Mouse (Mus musculus) forebrain, embryonic 15.5 days (tissue): Measurements from ENCODE around the gene Fam136a. TPM values are rescaled to one million over a fixed set of nuclear protein-coding genes. Genes with fewer than 3 reads are reported as not detected.
"Not testable (repeated sequence)": the region's sequence is repeated elsewhere in the genome, so short reads cannot be mapped to it uniquely, and the experiment has no call there.

Experiments
- ATAC-seq: fragments of 200-750 bp; cut with Nextera tagmentation; replicated peaks from 2 replicates; pipeline ENCODE4 v1.8.0; 2017; ENCODE audit warnings: mild to moderate bottlenecking, moderate TSS enrichment, moderate library complexity
- H3K27ac ChIP-seq: fragments of 300-500 bp; sonication (generic); replicated peaks from 2 replicates; pipeline ENCODE4 v1.5.1; 2015; ENCODE audit warnings: mild to moderate bottlenecking, inconsistent platforms
- H3K27me3 ChIP-seq: fragments of 300-500 bp; sonication (generic); 2 replicates; pipeline ENCODE4 v1.6.1; 2015; ENCODE audit warnings: inconsistent platforms
- H3K36me3 ChIP-seq: fragments of 300-500 bp; sonication (generic); 2 replicates; pipeline ENCODE4 v1.6.1; 2015; ENCODE audit warnings: mild to moderate bottlenecking, inconsistent platforms
- H3K4me1 ChIP-seq: fragments of 300-500 bp; sonication (generic); 2 replicates; pipeline ENCODE4 v1.6.1; 2015; ENCODE audit warnings: inconsistent platforms
- H3K4me2 ChIP-seq: fragments of 300-500 bp; sonication (generic); replicated peaks from 2 replicates; pipeline ENCODE4 v1.6.1; 2015; ENCODE audit warnings: mild to moderate bottlenecking, inconsistent platforms
- H3K4me3 ChIP-seq: fragments of 300-500 bp; sonication (generic); 2 replicates; pipeline ENCODE4 v1.5.1; 2015; ENCODE audit warnings: mild to moderate bottlenecking, inconsistent platforms
- H3K9ac ChIP-seq: fragments of 300-500 bp; sonication (generic); replicated peaks from 2 replicates; pipeline ENCODE4 v1.6.1; 2015; ENCODE audit warnings: mild to moderate bottlenecking, inconsistent platforms
- H3K9me3 ChIP-seq: fragments of 300-500 bp; sonication (generic); 2 replicates; pipeline ENCODE4 v1.6.1; 2016; ENCODE audit warnings: inconsistent platforms
- WGBS: fragments of 180-500 bp; shearing (Covaris S2); methylation state at CpG from one replicate; pipeline ENCODE4 v1.1.7; 2015; ENCODE audit warnings: mixed read lengths; 5-methylcytosine and 5-hydroxymethylcytosine counted together
- polyA plus RNA-seq: library from polyadenylated mRNA; unstranded; fragments of >200 nt; fragmentation: Nextera tagmentation; extraction: Ambion mirVana; gene quantifications from 2 replicates; pipeline ENCODE4 v1.2.1, GENCODE M21; 2015

Fam136a gene
- polyA plus RNA-seq, 1 experiment from 2014 or later, result 123 TPM

DNA sequence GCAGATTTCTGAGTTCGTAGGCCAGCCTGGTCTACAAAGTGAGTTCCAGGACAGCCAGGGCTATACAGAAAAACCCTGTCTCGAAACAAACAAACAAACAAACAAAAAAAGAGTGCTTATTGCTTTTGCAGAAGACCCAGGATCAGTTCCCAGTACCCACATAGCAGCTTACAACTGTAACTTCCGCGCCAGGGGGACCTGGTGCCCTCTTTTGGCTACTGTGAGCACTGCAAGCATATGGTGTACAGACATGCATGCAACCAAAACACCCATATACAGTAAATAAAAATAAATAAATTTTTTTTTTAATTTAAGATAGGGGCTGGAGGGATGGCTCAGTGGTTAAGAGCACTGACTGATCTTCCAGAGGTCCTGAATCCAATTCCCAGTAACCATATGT lies 29.1 kb upstream of the Fam136a start:
- not testable (repeated sequence) for H3K9ac ChIP-seq, H3K27me3 ChIP-seq, H3K36me3 ChIP-seq, H3K27ac ChIP-seq, H3K4me1 ChIP-seq, H3K9me3 ChIP-seq, H3K4me2 ChIP-seq, H3K4me3 ChIP-seq, ATAC-seq
- WGBS, result 87% methylated on average over 4 of the region's 4 CpGs

DNA sequence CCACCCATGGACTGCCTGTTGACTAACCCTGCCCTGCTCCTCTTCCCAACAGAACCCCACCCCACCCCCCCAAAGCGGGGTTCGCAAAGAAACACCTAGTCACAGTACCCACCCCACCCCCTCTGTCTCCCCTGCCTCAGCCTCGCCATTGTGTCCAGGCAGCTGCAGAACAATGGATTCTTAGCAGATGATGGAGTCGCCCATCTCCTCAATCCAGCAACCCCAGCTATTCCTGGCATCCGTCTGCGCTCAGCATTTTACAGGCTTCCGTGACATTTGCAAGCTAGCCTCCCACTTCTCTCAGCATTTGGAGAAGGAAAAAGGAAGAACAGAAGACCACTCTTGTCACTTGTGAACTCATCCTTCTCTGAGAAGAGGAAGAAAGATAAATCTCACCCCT lies 21.8 kb upstream of the Fam136a start:
- no peak overlapping the region for H3K4me2 ChIP-seq
- no peaks in the 10 kb centered on the region for H3K4me1 ChIP-seq
- 14% methylated on average over 7 of the region's 7 CpGs for WGBS
- H3K27me3 ChIP-seq, result no peaks in the 10 kb centered on the region
- H3K36me3 ChIP-seq, result no peaks in the 10 kb centered on the region
- no peak for ATAC-seq
- H3K9ac ChIP-seq, result no peak overlapping the region
- H3K9me3 ChIP-seq, result no peaks in the 10 kb centered on the region
- H3K27ac ChIP-seq, result no peak overlapping the region
- no peak overlapping the region for H3K4me3 ChIP-seq

GRCm38 (mm10) chr6:86346063-86346462 lies 19.4 kb upstream of the Fam136a start:
- 70% methylated on average over 2 of the region's 2 CpGs for WGBS
- no peak for ATAC-seq
- H3K9me3 ChIP-seq, result no peaks in the 10 kb centered on the region
- H3K27me3 ChIP-seq, result no peaks in the 10 kb centered on the region
- no peak overlapping the region for H3K9ac ChIP-seq
- H3K27ac ChIP-seq, result no peak overlapping the region
- H3K4me2 ChIP-seq, result no peak overlapping the region
- no peaks in the 10 kb centered on the region for H3K36me3 ChIP-seq
- H3K4me3 ChIP-seq, result no peak overlapping the region
- no peaks in the 10 kb centered on the region for H3K4me1 ChIP-seq

DNA sequence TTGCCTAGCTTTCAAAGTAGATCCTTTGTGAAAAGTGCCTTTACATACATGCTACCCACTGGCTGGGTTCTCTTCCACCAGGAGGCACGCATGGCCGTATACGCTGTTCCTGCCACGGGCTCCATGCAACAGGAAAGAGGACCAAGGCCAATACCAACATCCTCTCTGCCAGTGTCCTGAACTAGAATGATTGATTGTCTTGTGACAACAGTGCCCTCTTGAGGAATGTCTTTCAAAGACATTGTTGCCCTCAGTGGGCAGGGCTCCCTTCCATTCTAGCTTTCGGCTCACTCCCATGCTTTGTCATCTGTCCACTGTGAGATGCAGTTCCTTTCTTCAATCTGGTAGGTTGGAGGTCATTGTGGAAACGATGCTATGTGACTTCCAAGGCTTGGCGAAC lies 16.2 kb upstream of the Fam136a start:
- no peaks in the 10 kb centered on the region for H3K9me3 ChIP-seq
- WGBS, result 58% methylated on average over 7 of the region's 7 CpGs
- no peaks in the 10 kb centered on the region for H3K36me3 ChIP-seq

DNA sequence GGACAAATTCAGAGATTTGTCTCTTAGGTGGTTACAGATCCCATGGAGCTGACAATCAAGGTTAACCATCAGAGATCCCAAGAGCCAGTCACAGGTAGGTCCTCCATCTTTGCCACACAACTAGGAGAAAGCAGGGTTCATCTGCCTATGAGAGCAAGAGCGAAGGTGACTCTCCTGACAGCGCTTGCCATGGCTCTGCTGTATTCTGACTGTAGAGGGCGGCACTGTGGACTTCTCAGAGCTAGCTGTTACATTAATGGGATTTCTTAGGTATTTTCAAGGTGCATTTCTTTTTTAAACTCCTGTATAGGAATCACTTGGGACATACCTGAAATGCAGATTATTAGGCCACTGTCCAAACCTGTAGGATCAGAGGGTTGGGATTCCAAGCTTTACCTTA lies 10.5 kb upstream of the Fam136a start:
- Histone ChIP-seq H3K4me1 (no peaks in the 10 kb centered on the region), H3K4me2 (no peak overlapping the region), H3K9me3 (no peaks in the 10 kb centered on the region), H3K36me3 (no peaks in the 10 kb centered on the region), H3K27ac (no peak overlapping the region), H3K27me3 (no peaks in the 10 kb centered on the region), H3K4me3 (no peak overlapping the region), H3K9ac (no peak overlapping the region)
- 63% methylated on average over 3 of the region's 3 CpGs for WGBS
- ATAC-seq, result no peak

More for the DNA sequence above, 16.2 kb upstream of the Fam136a start:
- H3K4me1 ChIP-seq, result no peaks in the 10 kb centered on the region
- no peak overlapping the region for H3K27ac ChIP-seq
- no peak overlapping the region for H3K4me2 ChIP-seq
- no peak overlapping the region for H3K9ac ChIP-seq
- no peak overlapping the region for H3K4me3 ChIP-seq
- ATAC-seq, result no peak
- H3K27me3 ChIP-seq, result no peaks in the 10 kb centered on the region

- H3K4me3 ChIP-seq, result no peak overlapping the region
- H3K27ac ChIP-seq, result no peak overlapping the region
- H3K27me3 ChIP-seq, result no peaks in the 10 kb centered on the region
- H3K36me3 ChIP-seq, result no peaks in the 10 kb centered on the region
- no peaks in the 10 kb centered on the region for H3K4me1 ChIP-seq
- H3K9ac ChIP-seq, result no peak overlapping the region
- no peak for ATAC-seq
- H3K4me2 ChIP-seq, result no peak overlapping the region
- WGBS, result 87% methylated on average over 9 of the region's 9 CpGs
- H3K9me3 ChIP-seq, result no peaks in the 10 kb centered on the region
Measured at GRCm38 (mm10) chr6:86356956-86357355, 8.5 kb upstream of the Fam136a start.

- no peak overlapping the region for H3K4me2 ChIP-seq
- no peaks in the 10 kb centered on the region for H3K27me3 ChIP-seq
- no peaks in the 10 kb centered on the region for H3K36me3 ChIP-seq
- WGBS, result 76% methylated on average over 7 of the region's 7 CpGs
- ATAC-seq, result no peak
- peaks cover 3% of the 10 kb centered on the region; the same call in 1 of the 2 replicates for H3K4me1 ChIP-seq
- H3K4me3 ChIP-seq, result no peak overlapping the region
- H3K9ac ChIP-seq, result no peak overlapping the region
- no peaks in the 10 kb centered on the region for H3K9me3 ChIP-seq
- H3K27ac ChIP-seq, result no peak overlapping the region
Measured at GRCm38 (mm10) chr6:86360691-86361090, 4.8 kb upstream of the Fam136a start.

DNA sequence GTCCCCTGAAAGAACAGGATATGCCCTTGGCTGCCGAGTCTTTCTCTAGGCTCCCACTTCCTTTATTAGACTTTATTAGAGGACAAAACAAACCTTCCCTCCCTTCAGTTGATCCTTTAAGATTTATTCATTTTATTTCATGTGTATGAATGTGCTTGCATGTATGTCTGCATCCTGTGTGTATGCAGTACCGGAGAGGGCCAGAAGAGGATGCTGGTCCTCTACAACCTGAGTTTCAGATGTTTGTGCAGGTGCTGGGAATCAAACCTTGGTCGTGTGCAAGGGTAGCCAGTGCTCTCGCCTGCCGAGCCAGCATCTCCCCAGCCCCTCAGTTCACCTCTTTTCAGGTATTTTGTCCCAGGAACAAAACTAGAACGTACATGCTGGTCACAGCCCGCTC lies 4.1 kb upstream of the Fam136a start:
- no peak for ATAC-seq

DNA sequence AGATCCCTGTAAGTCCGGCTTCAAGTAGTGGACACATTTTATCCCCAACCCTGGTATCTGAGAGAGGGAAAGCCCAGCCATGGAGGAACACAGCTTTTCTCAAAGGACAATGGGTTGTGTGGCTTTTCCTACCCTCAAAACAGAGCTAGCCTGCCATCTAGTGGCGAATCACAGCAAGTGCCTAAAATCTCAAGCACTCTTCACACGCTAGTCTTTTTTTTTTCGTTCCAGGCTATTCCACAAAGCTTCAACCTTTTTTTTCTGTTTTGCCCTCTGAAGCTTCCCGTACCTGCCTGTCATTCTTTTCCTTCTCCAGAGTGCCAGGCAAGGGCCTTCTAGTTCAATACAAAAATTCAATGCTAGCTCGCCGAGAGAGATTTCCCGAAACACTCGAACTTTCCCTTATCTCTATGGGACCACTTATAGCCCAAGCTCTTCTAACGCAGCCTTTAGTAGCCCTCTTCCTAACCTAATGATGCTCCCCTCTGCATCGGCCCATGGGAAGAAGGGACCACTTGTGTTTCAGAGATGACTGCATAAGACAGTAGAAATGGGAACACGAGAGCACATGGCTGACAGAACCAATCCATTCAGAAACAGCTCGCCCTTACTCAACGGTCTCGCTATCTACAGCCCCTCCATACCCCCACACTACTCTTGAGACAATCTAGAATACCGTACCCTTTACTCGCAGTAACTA lies 854 bp upstream of the Fam136a start:
- no peaks in the 10 kb centered on the region for H3K27me3 ChIP-seq
- WGBS, result under 1% methylated on average over 17 of the region's 17 CpGs
- peak overlapping the region; percentile 77 for H3K4me3 ChIP-seq
- H3K36me3 ChIP-seq, result peaks cover 10% of the 10 kb centered on the region; the same call in 1 of the 2 replicates
- peak; percentile 62 for ATAC-seq
- peak overlapping the region; percentile 72 for H3K9ac ChIP-seq
- no peaks in the 10 kb centered on the region for H3K9me3 ChIP-seq
- peaks cover 17% of the 10 kb centered on the region for H3K4me1 ChIP-seq
- H3K4me2 ChIP-seq, result peak overlapping the region; percentile 82
- H3K27ac ChIP-seq, result peak overlapping the region; percentile 89

More for the DNA sequence above, 4.1 kb upstream of the Fam136a start:
- H3K4me1 ChIP-seq, result peaks cover 8% of the 10 kb centered on the region
- H3K27ac ChIP-seq, result no peak overlapping the region
- no peak overlapping the region for H3K4me3 ChIP-seq
- H3K9me3 ChIP-seq, result no peaks in the 10 kb centered on the region
- 90% methylated on average over 7 of the region's 7 CpGs for WGBS
- no peak overlapping the region for H3K4me2 ChIP-seq
- no peak overlapping the region for H3K9ac ChIP-seq
- no peaks in the 10 kb centered on the region for H3K36me3 ChIP-seq
- no peaks in the 10 kb centered on the region for H3K27me3 ChIP-seq

GRCm38 (mm10) chr6:86366125-86366852 lies 843 bp downstream of the Fam136a start:
- H3K4me2 ChIP-seq, result peak overlapping the region; percentile 82
- H3K27ac ChIP-seq, result peak overlapping the region; percentile 89
- H3K36me3 ChIP-seq, result peaks cover 10% of the 10 kb centered on the region; the same call in 1 of the 2 replicates
- H3K4me1 ChIP-seq, result peaks cover 25% of the 10 kb centered on the region
- ATAC-seq, result 0 out of 2 replicates have a peak, but pooled peaks have one; percentile 1
- H3K4me3 ChIP-seq, result peak overlapping the region; percentile 77
- no peaks in the 10 kb centered on the region for H3K9me3 ChIP-seq
- H3K27me3 ChIP-seq, result no peaks in the 10 kb centered on the region
- 31% methylated on average over 25 of the region's 25 CpGs for WGBS
- H3K9ac ChIP-seq, result peak overlapping the region; percentile 72

DNA sequence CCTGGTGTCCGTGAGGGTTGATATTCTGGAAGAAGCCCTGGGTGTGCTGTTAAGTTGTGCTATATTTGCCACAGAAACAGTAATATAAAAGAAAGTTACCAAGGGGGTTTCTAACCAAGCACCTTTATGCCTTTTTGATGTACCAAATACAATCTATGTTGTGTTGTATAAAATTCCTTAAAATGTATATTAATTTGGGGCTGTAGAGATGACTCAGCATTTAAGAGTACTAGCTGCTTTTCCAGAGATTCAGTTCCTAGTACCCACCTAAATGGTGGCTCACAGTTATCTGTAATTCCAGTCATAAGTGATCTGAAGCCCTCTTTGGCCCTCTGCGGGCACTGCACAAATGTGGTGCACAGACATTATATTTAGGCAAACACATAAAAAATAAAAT lies 1.4 kb downstream of the Fam136a start:
- Histone ChIP-seq H3K9ac (no peak overlapping the region), H3K4me3 (peak overlapping the region; percentile 77; the same call in 1 of the 2 replicates), H3K4me2 (peak overlapping the region; percentile 82; the same call in 1 of the 2 replicates), H3K36me3 (peaks cover 10% of the 10 kb centered on the region; the same call in 1 of the 2 replicates), H3K27me3 (no peaks in the 10 kb centered on the region), H3K4me1 (peaks cover 26% of the 10 kb centered on the region), H3K9me3 (no peaks in the 10 kb centered on the region), H3K27ac (peak overlapping the region; percentile 89; the same call in 1 of the 2 replicates)
- ATAC-seq, result no peak
- 62% methylated on average over 2 of the region's 2 CpGs for WGBS

DNA sequence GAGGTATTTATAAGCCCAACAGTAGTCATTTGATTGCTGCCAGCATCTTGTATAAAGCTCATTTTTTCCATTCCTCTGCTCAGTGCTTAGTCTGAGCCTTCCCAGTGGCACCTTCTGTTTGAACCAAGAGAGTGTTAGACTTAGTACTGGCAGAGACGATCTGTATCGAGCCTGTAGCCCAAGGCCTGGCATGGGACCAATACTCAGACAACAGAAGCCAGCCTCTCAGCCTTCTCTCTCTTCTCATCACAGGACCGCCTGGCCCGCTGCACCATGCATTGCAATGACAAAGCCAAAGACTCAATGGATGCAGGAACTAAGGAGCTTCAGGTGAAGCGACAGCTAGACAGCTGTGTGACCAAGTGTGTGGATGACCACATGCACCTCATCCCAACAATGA lies 3.0 kb downstream of the Fam136a start:
- Histone ChIP-seq H3K4me3 (no peak overlapping the region), H3K27me3 (no peaks in the 10 kb centered on the region), H3K27ac (no peak overlapping the region), H3K36me3 (peaks cover 10% of the 10 kb centered on the region; the same call in 1 of the 2 replicates), H3K4me2 (no peak overlapping the region), H3K4me1 (peaks cover 42% of the 10 kb centered on the region), H3K9me3 (no peaks in the 10 kb centered on the region), H3K9ac (no peak overlapping the region)
- no peak for ATAC-seq
- 74% methylated on average over 5 of the region's 5 CpGs for WGBS
